Mouse (Mus musculus): ENCODE measurements around the gene Gabra5. TPM values are rescaled to one million over a fixed set of nuclear protein-coding genes. Genes with fewer than 3 reads are reported as not detected.
A peak's percentile ranks its signal among the peaks of the same experiment; 100 is the strongest.

The Gabra5 gene
- polyA plus RNA-seq, 1 experiment from 2014 or later, result 0.18 TPM

DNA sequence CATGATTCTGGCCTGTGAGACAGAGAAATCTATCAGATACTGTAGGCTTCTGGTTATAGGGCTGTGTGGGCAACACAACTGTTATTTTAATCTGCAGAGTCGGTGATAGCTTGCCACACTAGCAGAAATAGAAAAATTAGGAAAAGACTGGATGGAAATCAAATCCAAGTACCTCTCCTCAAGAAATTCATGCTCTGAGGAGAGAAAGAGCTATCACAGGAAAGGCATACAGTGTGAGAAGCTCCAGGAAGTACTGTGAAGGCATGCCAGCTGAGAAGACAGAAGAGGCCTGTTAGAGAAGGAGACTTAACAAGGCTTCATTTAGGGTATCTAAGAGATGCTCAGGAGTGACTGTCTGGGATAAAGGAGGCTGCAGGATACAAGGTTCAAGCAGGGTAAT lies 87.2 kb downstream of the Gabra5 start:
- Histone ChIP-seq H3K4me2 (ENCODE audit: low read length) (no peak overlapping the region), H3K36me3 (ENCODE audit: control insufficient read depth, insufficient read depth, low read length) (no peaks in the 10 kb centered on the region), H3K27ac (replicated peaks in 1 of 2; ENCODE audit: control insufficient read depth in 1 of 2, insufficient read depth in 1 of 2, low read depth in 2 of 2, low read length in 2 of 2) (no peak overlapping the region), H3K4me1 (ENCODE audit: control insufficient read depth in 2 of 2, insufficient read depth in 2 of 2, low read length in 2 of 2) (no peaks in the 10 kb centered on the region), H3K9me3 (ENCODE audit: control insufficient read depth, low read length) (no peaks in the 10 kb centered on the region), H3K9ac (ENCODE audit: low read length) (no peak overlapping the region), H3K27me3 (ENCODE audit: control insufficient read depth, insufficient read depth, low read length) (no peaks in the 10 kb centered on the region), H3K4me3 (ENCODE audit: control insufficient read depth in 1 of 2, insufficient read depth in 1 of 2, low read depth in 1 of 2, low read length in 2 of 2) (no peak overlapping the region)
- no peak for ATAC-seq (ENCODE audit: insufficient number of reproducible peaks, insufficient read depth, low FRiP score, low read depth)
- WGBS, result 80% methylated on average over 1 of the region's 1 CpGs

DNA sequence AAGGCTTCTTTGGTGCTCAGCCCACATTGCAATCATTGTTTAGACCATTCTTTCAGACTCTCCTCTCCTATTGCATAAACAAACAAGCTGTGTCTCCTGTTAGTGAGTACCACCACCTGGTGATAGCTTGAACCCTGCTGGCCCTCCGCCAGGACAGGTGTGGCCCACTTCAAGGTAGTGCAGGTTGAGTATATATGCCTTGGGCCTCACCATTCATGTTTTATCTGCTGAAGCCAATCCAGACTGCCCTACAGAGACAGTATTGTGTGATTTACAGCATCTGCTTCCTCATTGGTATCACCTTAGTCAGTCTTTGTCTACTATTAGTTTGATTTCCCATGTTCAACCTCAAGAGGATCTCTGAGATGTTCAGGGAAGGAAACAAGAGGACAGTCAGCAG lies 88.8 kb downstream of the Gabra5 start:
- Histone ChIP-seq H3K36me3 (ENCODE audit: control insufficient read depth, insufficient read depth, low read length) (no peaks in the 10 kb centered on the region), H3K4me2 (ENCODE audit: low read length) (no peak overlapping the region), H3K27me3 (ENCODE audit: control insufficient read depth, insufficient read depth, low read length) (no peaks in the 10 kb centered on the region), H3K4me3 (ENCODE audit: control insufficient read depth in 1 of 2, insufficient read depth in 1 of 2, low read depth in 1 of 2, low read length in 2 of 2) (no peak overlapping the region), H3K9ac (ENCODE audit: low read length) (no peak overlapping the region), H3K9me3 (ENCODE audit: control insufficient read depth, low read length) (no peaks in the 10 kb centered on the region), H3K27ac (replicated peaks in 1 of 2; ENCODE audit: control insufficient read depth in 1 of 2, insufficient read depth in 1 of 2, low read depth in 2 of 2, low read length in 2 of 2) (no peak overlapping the region), H3K4me1 (ENCODE audit: control insufficient read depth in 2 of 2, insufficient read depth in 2 of 2, low read length in 2 of 2) (no peaks in the 10 kb centered on the region)
- WGBS, result 63% methylated on average over 1 of the region's 1 CpGs
- no peak for ATAC-seq (ENCODE audit: insufficient number of reproducible peaks, insufficient read depth, low FRiP score, low read depth)

DNA sequence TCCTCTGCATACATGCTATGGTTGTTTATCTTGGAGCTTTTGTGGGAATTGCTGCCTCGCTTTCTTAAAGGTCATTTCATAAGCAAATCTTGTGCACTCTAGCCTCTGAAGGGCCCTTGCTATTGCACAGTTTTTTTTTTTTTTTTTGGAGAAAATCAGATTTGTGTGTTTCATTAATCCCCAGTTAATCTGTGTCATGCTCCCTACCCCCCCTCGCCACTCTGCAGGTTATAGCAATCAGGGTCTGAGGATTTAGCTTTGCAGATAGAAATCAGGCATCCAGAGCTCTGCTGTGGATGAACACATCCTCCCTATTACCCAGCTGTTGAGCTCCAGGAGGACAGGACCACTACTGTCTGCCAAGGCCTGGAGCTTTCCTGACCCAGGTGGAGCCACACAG lies 90.5 kb downstream of the Gabra5 start, which contains the start of gene Gabrb3:
Gabrb3 (plus strand) TSS at position 301 of the 400 bp plus-strand sequence.
- 74% methylated on average over 2 of the region's 2 CpGs for WGBS
- Histone ChIP-seq H3K4me3 (ENCODE audit: control insufficient read depth in 1 of 2, insufficient read depth in 1 of 2, low read depth in 1 of 2, low read length in 2 of 2) (no peak within 1 kb of the TSS), H3K27me3 (ENCODE audit: control insufficient read depth, insufficient read depth, low read length) (no peaks in the 10 kb centered on the region), H3K4me1 (ENCODE audit: control insufficient read depth in 2 of 2, insufficient read depth in 2 of 2, low read length in 2 of 2) (no peaks in the 10 kb centered on the region), H3K36me3 (ENCODE audit: control insufficient read depth, insufficient read depth, low read length) (no peaks in the 10 kb centered on the region), H3K9ac (ENCODE audit: low read length) (no peak within 1 kb of the TSS), H3K4me2 (ENCODE audit: low read length) (no peak within 1 kb of the TSS), H3K9me3 (ENCODE audit: control insufficient read depth, low read length) (no peaks in the 10 kb centered on the region), H3K27ac (replicated peaks in 1 of 2; ENCODE audit: control insufficient read depth in 1 of 2, insufficient read depth in 1 of 2, low read depth in 2 of 2, low read length in 2 of 2) (no peak within 1 kb of the TSS)
- no peak for ATAC-seq (ENCODE audit: insufficient number of reproducible peaks, insufficient read depth, low FRiP score, low read depth)

DNA sequence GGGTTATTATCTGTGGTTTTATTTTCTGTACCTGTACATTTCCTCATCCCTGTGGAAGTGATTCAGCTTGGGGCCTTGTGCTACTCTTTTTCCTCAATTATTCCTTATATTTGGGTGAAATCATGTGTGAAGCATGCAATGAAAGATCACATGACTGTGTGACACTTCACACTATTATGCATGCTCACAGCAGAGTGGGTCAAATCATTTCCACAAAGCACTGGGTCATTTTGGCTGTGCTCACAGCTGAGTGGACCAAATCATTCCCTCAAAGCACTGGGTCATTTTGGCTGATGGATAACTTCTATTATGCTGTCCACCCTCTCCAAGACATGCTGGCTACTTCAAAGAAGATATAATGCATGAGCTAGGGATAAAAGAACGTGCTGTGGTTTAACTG lies 97.0 kb downstream of the Gabra5 start:
- Histone ChIP-seq H3K4me2 (ENCODE audit: low read length) (no peak overlapping the region), H3K4me1 (ENCODE audit: control insufficient read depth in 2 of 2, insufficient read depth in 2 of 2, low read length in 2 of 2) (no peaks in the 10 kb centered on the region), H3K36me3 (ENCODE audit: control insufficient read depth, insufficient read depth, low read length) (no peaks in the 10 kb centered on the region), H3K9me3 (ENCODE audit: control insufficient read depth, low read length) (no peaks in the 10 kb centered on the region), H3K27ac (replicated peaks in 1 of 2; ENCODE audit: control insufficient read depth in 1 of 2, insufficient read depth in 1 of 2, low read depth in 2 of 2, low read length in 2 of 2) (no peak overlapping the region), H3K9ac (ENCODE audit: low read length) (no peak overlapping the region), H3K4me3 (ENCODE audit: control insufficient read depth in 1 of 2, insufficient read depth in 1 of 2, low read depth in 1 of 2, low read length in 2 of 2) (no peak overlapping the region), H3K27me3 (ENCODE audit: control insufficient read depth, insufficient read depth, low read length) (no peaks in the 10 kb centered on the region)
- ATAC-seq (ENCODE audit: insufficient number of reproducible peaks, insufficient read depth, low FRiP score, low read depth), result no peak
- 29% methylated on average over 1 of the region's 1 CpGs for WGBS

DNA sequence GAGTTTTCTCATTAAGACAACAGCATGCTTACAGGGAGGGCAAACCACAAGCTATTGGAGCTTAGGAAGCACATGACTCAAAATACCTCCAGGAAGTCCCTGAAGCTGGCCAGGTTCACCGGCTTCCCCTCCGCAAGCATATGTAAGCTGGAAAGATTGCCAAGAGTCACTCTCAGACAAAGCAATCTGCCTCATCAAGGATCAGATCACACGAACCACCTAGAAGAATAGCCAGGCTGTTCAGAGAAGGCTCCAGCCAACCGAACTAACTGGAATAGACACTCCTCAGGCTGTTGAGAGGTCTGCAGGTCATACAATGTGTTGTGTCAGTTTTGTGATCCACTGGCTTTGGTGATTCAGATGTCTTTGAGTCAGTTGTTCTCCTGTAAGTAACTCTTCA lies 98.7 kb downstream of the Gabra5 start:
- H3K27me3 ChIP-seq (ENCODE audit: control insufficient read depth, insufficient read depth, low read length), result no peaks in the 10 kb centered on the region
- ATAC-seq (ENCODE audit: insufficient number of reproducible peaks, insufficient read depth, low FRiP score, low read depth), result no peak
- no peak overlapping the region for H3K4me3 ChIP-seq (ENCODE audit: control insufficient read depth in 1 of 2, insufficient read depth in 1 of 2, low read depth in 1 of 2, low read length in 2 of 2)
- no peak overlapping the region for H3K9ac ChIP-seq (ENCODE audit: low read length)
- H3K27ac ChIP-seq (replicated peaks in 1 of 2; ENCODE audit: control insufficient read depth in 1 of 2, insufficient read depth in 1 of 2, low read depth in 2 of 2, low read length in 2 of 2), result no peak overlapping the region
- H3K4me2 ChIP-seq (ENCODE audit: low read length), result no peak overlapping the region
- WGBS, result 81% methylated on average over 4 of the region's 4 CpGs
- H3K9me3 ChIP-seq (ENCODE audit: control insufficient read depth, low read length), result no peaks in the 10 kb centered on the region
- H3K36me3 ChIP-seq (ENCODE audit: control insufficient read depth, insufficient read depth, low read length), result no peaks in the 10 kb centered on the region
- H3K4me1 ChIP-seq (ENCODE audit: control insufficient read depth in 2 of 2, insufficient read depth in 2 of 2, low read length in 2 of 2), result no peaks in the 10 kb centered on the region

DNA sequence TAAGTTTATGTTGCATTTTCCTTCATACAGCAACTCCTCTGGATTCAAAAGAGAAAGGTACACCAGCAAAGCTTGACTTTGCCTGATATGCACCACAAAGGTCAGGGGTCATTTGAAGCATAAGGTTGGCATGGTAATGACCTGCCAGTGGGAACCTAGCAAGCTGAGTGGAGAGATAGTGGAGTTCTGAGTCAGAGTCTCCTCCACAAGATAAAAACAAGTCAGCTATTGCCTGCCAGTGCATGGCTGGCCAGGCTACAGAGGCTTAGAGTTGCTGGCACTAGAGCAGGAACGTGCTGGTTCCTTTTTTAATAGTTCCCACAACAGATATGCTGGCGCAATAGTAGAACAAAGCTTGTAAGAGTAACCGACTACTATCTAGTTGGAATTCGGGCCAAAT lies 116.3 kb downstream of the Gabra5 start:
- H3K9me3 ChIP-seq (ENCODE audit: control insufficient read depth, low read length), result no peaks in the 10 kb centered on the region
- no peak overlapping the region for H3K27ac ChIP-seq (replicated peaks in 1 of 2; ENCODE audit: control insufficient read depth in 1 of 2, insufficient read depth in 1 of 2, low read depth in 2 of 2, low read length in 2 of 2)
- ATAC-seq (ENCODE audit: insufficient number of reproducible peaks, insufficient read depth, low FRiP score, low read depth), result no peak

DNA sequence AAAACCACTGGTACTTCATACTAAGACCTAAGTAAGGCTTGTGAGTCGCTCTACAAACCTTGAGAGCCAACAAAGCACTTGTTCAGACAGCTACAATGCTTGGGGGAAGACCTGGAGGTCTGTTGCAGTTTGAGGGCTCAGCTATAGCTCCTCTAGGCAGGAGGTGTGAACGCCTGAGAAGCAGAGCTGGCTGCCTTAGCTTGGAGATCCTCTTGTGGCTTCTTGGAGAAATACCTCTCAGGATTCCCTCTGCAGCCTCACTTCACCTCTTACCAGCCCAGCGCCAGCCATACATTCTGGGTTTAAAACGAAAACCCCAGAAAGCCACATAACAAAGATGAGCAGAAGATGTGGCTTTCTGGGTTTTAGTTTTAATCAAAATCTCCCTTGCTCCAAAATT lies 119.8 kb downstream of the Gabra5 start:
- 31% methylated on average over 4 of the region's 4 CpGs for WGBS
- Histone ChIP-seq H3K9ac (ENCODE audit: low read length) (no peak overlapping the region), H3K4me2 (ENCODE audit: low read length) (no peak overlapping the region), H3K27me3 (ENCODE audit: control insufficient read depth, insufficient read depth, low read length) (peaks cover 31% of the 10 kb centered on the region), H3K4me3 (ENCODE audit: control insufficient read depth in 1 of 2, insufficient read depth in 1 of 2, low read depth in 1 of 2, low read length in 2 of 2) (no peak overlapping the region), H3K36me3 (ENCODE audit: control insufficient read depth, insufficient read depth, low read length) (no peaks in the 10 kb centered on the region), H3K4me1 (ENCODE audit: control insufficient read depth in 2 of 2, insufficient read depth in 2 of 2, low read length in 2 of 2) (no peaks in the 10 kb centered on the region), H3K27ac (replicated peaks in 1 of 2; ENCODE audit: control insufficient read depth in 1 of 2, insufficient read depth in 1 of 2, low read depth in 2 of 2, low read length in 2 of 2) (no peak overlapping the region), H3K9me3 (ENCODE audit: control insufficient read depth, low read length) (no peaks in the 10 kb centered on the region)
- no peak for ATAC-seq (ENCODE audit: insufficient number of reproducible peaks, insufficient read depth, low FRiP score, low read depth)

More for the DNA sequence above, 116.3 kb downstream of the Gabra5 start:
- no peaks in the 10 kb centered on the region for H3K27me3 ChIP-seq (ENCODE audit: control insufficient read depth, insufficient read depth, low read length)
- 71% methylated on average over 4 of the region's 4 CpGs for WGBS
- H3K4me1 ChIP-seq (ENCODE audit: control insufficient read depth in 2 of 2, insufficient read depth in 2 of 2, low read length in 2 of 2), result no peaks in the 10 kb centered on the region
- H3K4me2 ChIP-seq (ENCODE audit: low read length), result no peak overlapping the region
- no peak overlapping the region for H3K4me3 ChIP-seq (ENCODE audit: control insufficient read depth in 1 of 2, insufficient read depth in 1 of 2, low read depth in 1 of 2, low read length in 2 of 2)
- H3K36me3 ChIP-seq (ENCODE audit: control insufficient read depth, insufficient read depth, low read length), result no peaks in the 10 kb centered on the region
- no peak overlapping the region for H3K9ac ChIP-seq (ENCODE audit: low read length)

DNA sequence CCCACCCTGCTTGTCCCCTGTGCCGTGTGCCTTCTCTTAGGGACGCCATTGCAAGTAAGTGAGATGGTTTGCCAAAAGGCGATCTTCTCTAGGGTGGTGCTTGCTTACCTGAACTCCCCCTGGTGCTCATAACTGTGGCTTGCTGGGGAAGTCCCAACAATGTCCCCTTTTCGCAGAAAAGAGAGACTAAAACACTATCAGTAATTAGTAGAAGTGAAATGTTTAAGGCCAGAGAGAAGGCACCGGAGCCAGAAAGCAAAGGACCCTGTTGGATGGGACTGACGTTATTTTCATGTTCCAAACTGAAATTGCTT lies 122.6 kb downstream of the Gabra5 start:
- no peak overlapping the region for H3K27ac ChIP-seq (replicated peaks in 1 of 2; ENCODE audit: control insufficient read depth in 1 of 2, insufficient read depth in 1 of 2, low read depth in 2 of 2, low read length in 2 of 2)
- 25% methylated on average over 6 of the region's 6 CpGs for WGBS
- no peak for ATAC-seq (ENCODE audit: insufficient number of reproducible peaks, insufficient read depth, low FRiP score, low read depth)
- peak overlapping the region; percentile 48 to 51; a peak in 3 of 4 replicates for H3K4me3 ChIP-seq (ENCODE audit: control insufficient read depth in 1 of 2, insufficient read depth in 1 of 2, low read depth in 1 of 2, low read length in 2 of 2)
- no peaks in the 10 kb centered on the region for H3K9me3 ChIP-seq (ENCODE audit: control insufficient read depth, low read length)
- H3K36me3 ChIP-seq (ENCODE audit: control insufficient read depth, insufficient read depth, low read length), result no peaks in the 10 kb centered on the region
- no peaks in the 10 kb centered on the region for H3K4me1 ChIP-seq (ENCODE audit: control insufficient read depth in 2 of 2, insufficient read depth in 2 of 2, low read length in 2 of 2)
- peak overlapping the region; percentile 60; the same call in 1 of the 2 replicates for H3K9ac ChIP-seq (ENCODE audit: low read length)
- peaks cover 35% of the 10 kb centered on the region for H3K27me3 ChIP-seq (ENCODE audit: control insufficient read depth, insufficient read depth, low read length)
- peak overlapping the region; percentile 93 for H3K4me2 ChIP-seq (ENCODE audit: low read length)

All from heart, embryonic 14.5 days (tissue).